ENCODE assay signal across 8 mouse cellular contexts in genomic region chr13:49271831-49272765, GRCm38 (mm10). TPM values are rescaled to one million over a fixed set of nuclear protein-coding genes. Genes with fewer than 3 reads are reported as not detected.
DNase-seq lines count a peak whose midpoint lies in the region; ATAC-seq and TF ChIP-seq lines count a peak whose summit lies in the region.
"Had no signal": no experiment of that assay in that cellular context is flagged by ENCODE, and none has a peak within 500 bp of the region (broad histone marks: within the 10 kb centered on the region; RNA-seq: fewer than 3 reads in every experiment).

No protein-coding gene starts in this region.

- no peak overlapping the region for H3K4me2 ChIP-seq in liver, embryonic 14.5 days (ENCODE audit: low read depth)
- no peak overlapping the region for H3K4me2 ChIP-seq in forebrain, embryonic 14.5 days (ENCODE audit: low read length)

- peak; percentile 44; the same call in 1 of the 2 replicates for TF ChIP-seq CTCF in liver, embryonic 14.5 days (IDR thresholded peaks at IDR 0.05; ENCODE audit: low read depth)

- no peak overlapping the region for H3K4me3 ChIP-seq in brown adipose tissue, adult 24 weeks (ENCODE audit: insufficient read depth, low read depth, low read length)
- H3K4me3 ChIP-seq in liver, embryonic 14.5 days (ENCODE audit: insufficient read depth in 1 of 2, low read depth in 2 of 2, low read length in 2 of 2) = no peak overlapping the region
- H3K4me3 ChIP-seq in forebrain, embryonic 14.5 days (ENCODE audit: low read depth, low read length) = no peak overlapping the region
- H3K4me3 ChIP-seq: erythroblast, embryonic 14.5 days had no signal

- peaks cover 3% of the 10 kb centered on the region for H3K4me1 ChIP-seq in brown adipose tissue, adult 24 weeks (ENCODE audit: control insufficient read depth, insufficient read depth, insufficient read length, low read length)
- H3K4me1 ChIP-seq in liver, embryonic 14.5 days (replicated peaks; ENCODE audit: control insufficient read depth in 2 of 2, insufficient read depth in 2 of 2, low read length in 1 of 2) = peaks cover 0 to 5% of the 10 kb centered on the region in 2 experiments; a peak in 2 of 4 replicates
- no peaks in the 10 kb centered on the region for H3K4me1 ChIP-seq in forebrain, embryonic 14.5 days (ENCODE audit: control insufficient read depth, insufficient read depth, low read length)

- intact Hi-C loops in left cerebral cortex, postnatal 10 days (cut with DNase I) = no loop called here

- TF ChIP-seq EP300 in liver, embryonic 14.5 days (IDR thresholded peaks at IDR 0.05; ENCODE audit: low read depth) = no peak

- WGBS in liver, embryonic 14.5 days (ENCODE audit: insufficient replicate concordance) = 23% methylated on average over 5 of the region's 5 CpGs
- WGBS in forebrain, embryonic 14.5 days = 71% methylated on average over 5 of the region's 5 CpGs

- H3K27ac ChIP-seq in brown adipose tissue, adult 24 weeks (replicated peaks; ENCODE audit: low read depth, low read length) = peak overlapping the region; percentile 34; the same call in 1 of the 2 replicates
- no peak overlapping the region for H3K27ac ChIP-seq in liver, embryonic 14.5 days
- no peak overlapping the region for H3K27ac ChIP-seq in forebrain, embryonic 14.5 days (ENCODE audit: low read depth, low read length)

- no peaks in the 10 kb centered on the region for H3K9me3 ChIP-seq in liver, embryonic 14.5 days (ENCODE audit: control insufficient read depth, low read length)
- no peaks in the 10 kb centered on the region for H3K9me3 ChIP-seq in forebrain, embryonic 14.5 days (replicated peaks; ENCODE audit: control insufficient read depth, low read length)

- no peak overlapping the region for H3K9ac ChIP-seq in liver, embryonic 14.5 days (replicated peaks)
- no peak overlapping the region for H3K9ac ChIP-seq in forebrain, embryonic 14.5 days (ENCODE audit: low read length)

- DNase-seq in left cerebral cortex, adult 9 months (ENCODE audit: low spot score in 2 of 2) = peak; percentile 13 to 21
- no peak for DNase-seq in left cerebral cortex, postnatal 10 days (ENCODE audit: extremely low spot score in 1 of 2, low spot score in 2 of 2)
- DNase-seq in liver, embryonic 14.5 days (ENCODE audit: low read depth in 3 of 3, low spot score in 3 of 3) = peak in 1 of 3 experiments; percentile 30
- DNase-seq in spleen, postnatal 36 days (ENCODE audit: low spot score in 2 of 2) = peak; percentile 64 to 67
- DNase-seq in embryo, embryonic 9.5 days (ENCODE audit: extremely low spot score) = no peak
- DNase-seq in forebrain, embryonic 14.5 days (ENCODE audit: low spot score) = no peak

- no peaks in the 10 kb centered on the region for H3K27me3 ChIP-seq in liver, embryonic 14.5 days (ENCODE audit: control insufficient read depth, insufficient read depth, low read length)
- H3K27me3 ChIP-seq in forebrain, embryonic 14.5 days (replicated peaks; ENCODE audit: control insufficient read depth, insufficient read depth, low read length) = no peaks in the 10 kb centered on the region

- H3K36me3 ChIP-seq in liver, embryonic 14.5 days (replicated peaks; ENCODE audit: control insufficient read depth, insufficient read depth, low read depth) = no peaks in the 10 kb centered on the region
- peaks cover 5% of the 10 kb centered on the region; the same call in 1 of the 2 replicates for H3K36me3 ChIP-seq in forebrain, embryonic 14.5 days (ENCODE audit: control insufficient read depth, insufficient read depth, low read length)

- no peak; the same call in 1 of the 2 replicates for ATAC-seq in liver, embryonic 14.5 days (ENCODE audit: insufficient read depth)
- no peak for ATAC-seq in forebrain, embryonic 14.5 days

RNA-seq across cellular contexts. Expression of gene Susd3, which starts 23.6 kb away (rescaled TPM):
- total RNA-seq in left cerebral cortex, postnatal 10 days (2021) = 1 to 10 TPM; 2.4 to 2.8 TPM
- 1.3 TPM in 1 of 2 replicates, not detected in the other for polyA plus RNA-seq in brown adipose tissue, adult 24 weeks (2012; ENCODE audit: insufficient read depth, insufficient read length, missing spikeins)
- polyA plus RNA-seq in liver, embryonic 14.5 days (2012; rRNA removed) = 1.1 and 1.3 TPM in 2 replicates
- 1.2 and 1.4 TPM in 2 replicates for polyA plus RNA-seq in liver, embryonic 14.5 days (2014; fragmentation: Nextera tagmentation; extraction: Ambion mirVana)
- polyA plus RNA-seq in forebrain, embryonic 14.5 days (2014; fragmentation: Nextera tagmentation; extraction: Ambion mirVana) = 0.82 and 1.4 TPM in 2 replicates

RNA-seq across cellular contexts. Expression of gene Fgd3, which starts 48.0 kb away (rescaled TPM):
- 10 to 100 TPM in 1 of 2 experiments, 1 to 10 TPM in 1; 8.7 to 10.2 TPM for total RNA-seq in left cerebral cortex, postnatal 10 days (2021)
- polyA plus RNA-seq in brown adipose tissue, adult 24 weeks (2012; ENCODE audit: insufficient read depth, insufficient read length, missing spikeins) = 0.59 and 1.1 TPM in 2 replicates
- polyA plus RNA-seq in liver, embryonic 14.5 days (2012; rRNA removed) = 0.50 and 0.64 TPM in 2 replicates
- polyA plus RNA-seq in liver, embryonic 14.5 days (2014; fragmentation: Nextera tagmentation; extraction: Ambion mirVana) = 0.11 TPM in 2 replicates
- 2.8 and 3.4 TPM in 2 replicates for polyA plus RNA-seq in forebrain, embryonic 14.5 days (2014; fragmentation: Nextera tagmentation; extraction: Ambion mirVana)

RNA-seq across cellular contexts. Expression of gene Card19, which starts 56.3 kb away (rescaled TPM):
- total RNA-seq in left cerebral cortex, postnatal 10 days (2021) = 10 to 100 TPM; 11.1 to 12.9 TPM
- 68.4 and 68.7 TPM in 2 replicates for polyA plus RNA-seq in brown adipose tissue, adult 24 weeks (2012; ENCODE audit: insufficient read depth, insufficient read length, missing spikeins)
- 9.8 and 12.6 TPM in 2 replicates for polyA plus RNA-seq in liver, embryonic 14.5 days (2012; rRNA removed)
- 14.3 and 16.2 TPM in 2 replicates for polyA plus RNA-seq in liver, embryonic 14.5 days (2014; fragmentation: Nextera tagmentation; extraction: Ambion mirVana)
- polyA plus RNA-seq in forebrain, embryonic 14.5 days (2014; fragmentation: Nextera tagmentation; extraction: Ambion mirVana) = 20.8 and 23.8 TPM in 2 replicates

Comparison
In these comparisons a context has a peak if more than half of its experiments do, and no peak if none do; other contexts are left out.
1. DNase-seq: peak in left cerebral cortex, adult 9 months (2 of 2) and spleen, postnatal 36 days (2 of 2); none in left cerebral cortex, postnatal 10 days (0 of 2), embryo, embryonic 9.5 days (single experiment) and forebrain, embryonic 14.5 days (single experiment).